Mouse (Mus musculus) thymus, adult 2 months (tissue): ENCODE measurements around the gene Ccdc138.

Experiments used
- CTCF ChIP-seq: fragments of 200-500 bp; IDR thresholded peaks from 2 replicates; pipeline ENCODE4 v1.5.1; 2012; ENCODE audit warnings: mild to moderate bottlenecking, control low read depth, low read length, moderate library complexity, borderline replicate concordance; ENCODE audit not compliant: control insufficient read depth, poor library complexity, insufficient read depth; ENCODE audit errors: extremely low read depth
- POLR2A ChIP-seq: fragments of 200-500 bp; IDR thresholded peaks from 2 replicates; pipeline ENCODE4 v1.6.1; 2012; ENCODE audit warnings: mild to moderate bottlenecking, low read length, control low read depth, moderate library complexity; ENCODE audit not compliant: control insufficient read depth, poor library complexity, insufficient read depth; ENCODE audit errors: extremely low read depth

- TF ChIP-seq CTCF = no peak
- TF ChIP-seq POLR2A = no peak
These were observed 768 bp downstream of the Ccdc138 start for GRCm38 (mm10) chr10:58498516-58498915.
